Mouse (Mus musculus): ENCODE measurements at regions not wholly inside any gene's neighbourhood (a gene's known extent, or its start where the extent isn't known, plus 50 kb on each side); places are given as distances from the start of the nearest gene placed in this dataset.

- TF ChIP-seq POLR2A (IDR thresholded peaks at IDR 0.05; ENCODE audit: insufficient read depth, low read length): no peak
- no peak for TF ChIP-seq CTCF (IDR thresholded peaks at IDR 0.05; ENCODE audit: low read depth, low read length)
Observed at GRCm38 (mm10) chr13:100890457-100890856, 57.2 kb upstream of the Slc30a5 start.

All from ES-Bruce4 (cell line).